Mouse (Mus musculus): ENCODE measurements around the gene Dtl.
"Not testable (repeated sequence)": the region's sequence is repeated elsewhere in the genome, so short reads cannot be mapped to it uniquely, and the experiment has no call there.

The Dtl gene

DNA sequence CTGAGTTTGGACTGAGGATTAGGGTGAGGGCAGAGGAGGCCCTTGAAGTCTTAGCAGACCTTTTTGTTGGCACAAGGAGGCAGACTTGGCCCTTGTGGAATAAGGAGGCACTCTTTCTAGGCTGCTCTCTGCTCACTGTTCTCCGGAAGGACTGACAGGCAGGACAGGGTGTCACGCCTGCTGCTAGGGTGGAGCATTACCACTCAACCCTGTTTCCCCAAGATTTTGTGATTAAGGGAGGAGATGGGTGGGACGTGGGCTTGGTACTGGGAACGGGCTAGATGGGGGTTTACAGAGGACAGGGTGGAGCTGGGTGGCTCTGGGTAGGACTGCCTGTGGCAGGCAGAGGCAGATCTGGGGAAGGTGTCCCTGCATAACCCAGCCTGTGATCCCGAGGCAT is 57.4 kb downstream of the Dtl start:
- DNase-seq, result no peak

DNA sequence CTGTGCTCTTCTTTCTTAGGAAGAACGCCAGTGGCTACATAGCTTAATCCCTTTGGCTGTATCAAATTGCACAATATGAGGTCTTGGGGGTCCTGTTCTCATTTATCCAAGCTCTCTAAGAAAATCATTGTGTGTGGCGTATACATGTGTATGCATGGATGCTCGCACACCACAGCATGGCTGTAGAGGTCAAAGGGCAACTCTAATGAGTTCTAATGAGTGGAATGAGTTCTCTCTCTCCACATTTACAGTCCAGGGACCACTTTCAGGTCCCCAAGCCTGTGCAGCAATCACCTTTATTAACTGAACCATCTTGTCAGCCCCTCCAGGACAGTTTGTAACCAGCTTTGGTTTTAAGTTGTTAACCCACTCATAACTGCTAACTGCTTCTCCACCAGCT is 58.3 kb downstream of the Dtl start:
- no peak for DNase-seq

DNA sequence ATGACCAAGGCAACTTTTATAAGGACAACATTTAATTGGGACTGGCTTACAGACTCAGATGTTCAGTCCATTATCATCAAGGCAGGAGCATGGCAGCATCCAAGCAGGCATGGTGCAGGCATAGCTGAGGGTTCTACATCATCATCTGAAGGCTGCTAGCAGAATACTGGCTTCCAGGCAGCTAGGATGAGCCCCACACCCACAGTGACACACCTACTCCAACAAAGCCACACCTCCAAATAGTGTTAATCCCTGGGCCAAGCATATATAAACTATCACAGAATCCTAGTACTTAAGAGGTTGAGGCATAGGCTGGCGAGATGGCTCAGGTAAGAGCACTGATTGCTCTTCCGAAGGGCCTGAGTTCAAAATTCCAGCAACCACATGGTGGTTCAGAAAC is 59.0 kb downstream of the Dtl start:
- DNase-seq, result not testable (repeated sequence)

DNA sequence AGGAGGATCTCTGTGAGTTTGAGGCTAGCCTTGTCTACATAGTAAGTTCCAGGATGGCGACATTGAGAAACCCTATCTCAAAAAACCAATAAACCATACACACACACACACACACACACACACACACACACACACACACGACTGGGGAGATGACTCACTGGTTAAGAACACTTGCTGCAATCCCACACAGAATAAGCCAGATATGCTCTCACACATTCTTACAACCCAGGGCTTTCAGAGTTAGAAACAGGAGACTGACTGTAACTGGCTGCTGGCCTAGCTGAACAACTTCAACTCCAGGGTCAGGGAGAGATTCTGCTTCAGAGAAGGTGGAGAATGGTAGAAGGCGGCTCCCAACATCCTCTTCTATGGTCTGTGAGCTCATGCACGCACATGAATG is 62.1 kb downstream of the Dtl start:
- DNase-seq, result no peak

DNA sequence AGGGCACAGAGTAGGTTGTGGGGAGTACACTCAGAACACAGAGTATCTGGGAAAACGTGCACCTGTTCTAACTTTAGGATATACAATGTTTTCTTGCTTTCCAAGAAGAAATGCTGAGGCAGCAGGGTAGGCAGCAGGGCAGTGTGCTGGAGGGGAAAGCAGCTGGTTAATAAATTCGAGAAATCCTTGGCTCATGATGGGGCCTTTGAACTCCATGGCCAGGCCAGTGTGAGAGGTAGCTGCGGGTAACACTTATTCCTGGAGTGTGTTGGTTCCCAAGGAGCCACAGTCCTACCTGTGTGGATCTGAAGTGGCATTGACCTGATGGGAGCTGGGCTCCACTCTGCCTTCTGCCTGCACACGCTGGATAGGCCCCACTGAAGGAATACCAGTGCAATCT is 63.0 kb downstream of the Dtl start:
- no peak for DNase-seq

DNA sequence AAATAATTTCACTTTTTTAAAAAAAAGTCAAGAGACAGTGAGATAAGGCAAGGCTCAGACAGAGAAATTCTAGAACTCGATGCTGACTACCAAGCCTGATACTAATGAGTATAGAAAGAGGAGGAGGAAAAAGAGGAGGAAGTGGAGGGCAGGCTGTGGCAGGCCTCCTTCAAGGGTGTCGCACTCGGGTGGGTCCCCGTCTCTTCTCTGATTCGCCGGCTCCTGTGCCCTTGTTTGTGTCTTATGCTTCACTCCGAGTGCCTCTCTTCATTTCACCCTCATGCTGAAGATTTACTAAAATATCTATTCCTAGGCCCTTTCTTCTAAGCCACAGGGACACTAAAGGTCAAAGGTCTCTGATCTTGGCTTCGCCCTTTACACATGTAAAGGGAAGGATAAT is 63.8 kb downstream of the Dtl start:
- DNase-seq, result no peak

DNA sequence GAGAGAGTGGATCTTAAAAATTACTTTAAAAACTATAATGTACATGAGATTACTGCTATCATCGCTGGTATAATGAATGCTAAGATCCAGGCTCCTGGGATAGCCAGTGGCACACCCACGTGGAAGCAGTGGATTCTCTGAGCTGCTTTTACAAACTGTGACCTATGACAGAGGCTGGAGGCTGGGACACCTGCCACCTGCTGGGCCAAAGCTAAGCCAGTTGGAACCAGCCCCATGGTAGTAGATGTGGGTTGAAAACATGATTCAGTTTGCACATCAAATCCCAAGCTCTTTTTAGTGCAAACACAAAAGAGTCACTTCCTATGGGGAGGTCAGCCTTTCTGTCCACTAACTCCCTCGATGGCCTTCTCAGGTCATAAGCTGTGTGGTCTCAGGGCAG is 65.5 kb downstream of the Dtl start:
- no peak for DNase-seq

DNA sequence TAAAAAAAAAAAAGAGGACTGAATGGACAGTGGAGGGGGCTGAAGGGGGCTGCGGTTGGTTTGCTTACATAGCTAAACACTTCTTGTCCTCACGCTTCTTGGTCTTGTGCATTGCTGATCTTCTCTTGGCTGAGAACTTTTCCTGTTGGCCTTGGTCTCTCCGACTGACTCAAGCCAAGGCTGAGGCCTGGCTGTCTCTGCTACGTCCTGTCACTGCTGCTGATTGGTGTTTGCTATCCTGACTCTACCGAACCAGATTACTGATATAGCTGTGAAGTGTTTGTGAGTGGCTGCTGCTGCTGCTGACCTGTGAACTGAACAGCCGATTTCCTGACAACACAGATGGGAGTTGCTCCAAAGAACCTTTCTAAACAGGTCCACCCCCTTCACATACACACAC is 66.2 kb downstream of the Dtl start:
- no peak for DNase-seq

DNA sequence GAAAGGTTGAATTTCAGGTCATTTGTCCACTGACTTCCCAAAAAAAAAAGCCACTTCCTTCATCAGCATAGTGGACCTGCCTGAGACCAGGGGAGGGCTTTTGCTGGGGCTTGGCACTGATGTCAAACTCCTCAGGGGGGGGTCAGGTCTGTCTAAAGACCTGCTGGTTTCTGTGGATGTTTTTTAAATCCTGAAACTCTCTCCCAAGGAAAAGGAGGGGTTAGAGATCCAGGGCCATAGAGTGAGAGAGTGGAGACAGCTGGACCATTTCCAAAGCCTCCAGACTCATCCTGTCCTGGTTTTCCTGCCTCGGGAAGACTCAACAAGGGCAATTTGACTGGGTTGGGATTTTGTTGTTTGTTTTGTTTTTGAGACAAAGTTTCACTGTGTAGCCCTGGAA is 68.6 kb downstream of the Dtl start:
- DNase-seq, result no peak

DNA sequence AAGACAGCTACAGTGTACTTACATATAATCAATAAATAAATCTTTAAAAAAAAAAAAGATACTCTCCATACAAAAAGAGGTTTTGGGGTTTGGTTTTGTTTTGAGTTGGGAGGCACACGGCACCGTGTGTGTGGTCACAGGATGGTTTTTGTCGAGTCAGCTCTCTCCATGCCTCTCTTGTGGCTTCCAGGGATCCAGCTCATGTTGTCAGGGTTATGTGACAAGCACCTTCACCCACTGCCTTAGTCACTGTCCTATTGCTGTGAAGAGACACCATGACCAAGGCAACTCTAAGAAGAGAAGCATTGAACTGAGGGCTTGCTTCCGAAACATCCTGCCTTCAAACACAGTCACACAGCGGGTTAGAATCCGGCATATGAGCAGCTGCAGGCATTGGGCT is 75.7 kb downstream of the Dtl start:
- DNase-seq, result no peak

DNA sequence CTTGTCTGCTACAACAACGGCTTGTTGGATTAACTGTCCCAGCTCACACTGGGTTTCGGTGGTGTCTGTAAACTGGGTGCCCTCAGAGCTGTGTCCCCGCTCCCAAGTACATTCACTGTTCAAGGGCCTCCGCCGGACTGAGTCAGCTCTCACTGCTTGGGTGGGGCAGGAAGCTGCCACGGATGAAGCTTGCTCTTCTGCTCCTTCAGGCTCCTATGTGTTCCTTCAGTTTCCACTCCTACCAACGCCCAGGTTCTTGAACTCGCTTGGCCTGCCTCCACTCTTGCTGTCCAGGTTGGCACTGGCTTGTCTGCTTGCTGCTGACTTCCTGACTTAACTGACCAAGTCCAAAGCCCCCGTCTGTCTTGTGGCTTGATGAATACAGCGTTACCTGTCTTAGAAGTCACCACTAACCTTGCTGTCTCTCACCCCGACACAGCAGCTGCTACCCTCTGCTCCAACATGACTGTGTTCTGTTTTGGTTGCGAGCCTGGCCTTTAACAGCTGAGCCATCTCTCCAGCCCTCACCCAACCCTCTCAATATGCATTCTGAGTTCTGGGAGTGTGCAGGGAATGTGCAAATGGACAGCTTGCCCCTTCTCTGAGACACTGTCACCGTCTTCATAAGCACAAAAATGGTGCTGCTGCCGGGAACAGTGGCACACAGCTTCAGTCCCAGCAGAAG is 76.9 kb downstream of the Dtl start:
- no peak for DNase-seq

DNA sequence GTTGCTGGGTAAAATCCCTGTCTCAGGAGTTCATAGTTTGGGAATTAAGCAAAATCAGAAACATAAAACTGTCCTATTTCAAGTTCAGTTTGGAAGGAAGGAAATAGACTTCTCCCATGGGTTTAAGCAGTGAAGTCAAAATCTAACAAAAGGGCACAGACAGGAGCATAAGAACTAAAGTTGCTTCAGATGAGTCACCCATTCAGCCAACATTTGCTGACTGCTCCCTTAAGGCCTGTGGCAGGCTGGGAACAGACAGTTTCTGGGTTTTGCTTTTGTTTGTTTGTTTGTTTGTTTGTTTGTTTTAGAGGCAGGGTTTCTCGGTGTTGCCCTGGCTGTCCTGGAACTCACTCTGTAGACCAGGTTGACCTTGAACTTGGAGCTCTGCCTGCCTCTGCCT is 78.7 kb downstream of the Dtl start:
- no peak for DNase-seq

DNA sequence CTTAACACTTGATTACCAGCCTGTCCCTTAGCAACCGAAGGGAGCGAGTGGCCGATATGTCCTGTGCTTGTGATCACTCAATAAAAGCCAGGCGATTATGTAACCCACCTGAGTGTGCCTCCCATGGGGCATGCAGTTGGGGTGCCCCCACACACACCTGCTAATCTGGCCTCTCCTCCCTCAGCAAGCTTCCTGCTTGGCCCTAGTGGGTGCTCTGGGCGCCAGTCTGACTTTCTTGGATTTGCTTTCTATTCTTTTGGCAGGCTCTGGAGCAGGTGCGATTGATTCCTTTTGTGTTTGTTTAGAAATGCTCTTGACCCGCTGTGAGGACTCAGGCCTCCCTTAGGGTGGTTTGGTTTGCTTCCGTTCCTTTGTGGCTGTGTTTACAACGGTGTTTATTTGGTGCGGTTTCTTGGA is 80.3 kb downstream of the Dtl start:
- DNase-seq, result peak; percentile 27

DNA sequence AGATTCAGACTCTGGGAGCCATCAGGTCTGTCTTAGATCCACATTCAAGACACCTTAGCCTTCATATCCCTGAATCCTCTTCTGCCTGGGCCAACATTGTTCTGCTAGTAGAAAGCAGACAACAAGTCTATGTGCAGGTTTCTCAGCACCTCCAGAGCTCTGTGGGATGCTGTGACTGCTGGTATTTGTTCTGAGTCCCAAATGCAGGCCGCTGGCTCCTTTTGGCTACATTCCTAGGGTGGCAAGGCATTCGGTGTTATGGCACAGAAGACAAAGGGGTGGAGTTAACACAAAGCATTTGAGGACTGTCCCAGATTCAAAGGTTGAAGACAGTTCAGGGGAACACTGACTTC is 81.1 kb downstream of the Dtl start:
- DNase-seq, result peak; percentile 29

DNA sequence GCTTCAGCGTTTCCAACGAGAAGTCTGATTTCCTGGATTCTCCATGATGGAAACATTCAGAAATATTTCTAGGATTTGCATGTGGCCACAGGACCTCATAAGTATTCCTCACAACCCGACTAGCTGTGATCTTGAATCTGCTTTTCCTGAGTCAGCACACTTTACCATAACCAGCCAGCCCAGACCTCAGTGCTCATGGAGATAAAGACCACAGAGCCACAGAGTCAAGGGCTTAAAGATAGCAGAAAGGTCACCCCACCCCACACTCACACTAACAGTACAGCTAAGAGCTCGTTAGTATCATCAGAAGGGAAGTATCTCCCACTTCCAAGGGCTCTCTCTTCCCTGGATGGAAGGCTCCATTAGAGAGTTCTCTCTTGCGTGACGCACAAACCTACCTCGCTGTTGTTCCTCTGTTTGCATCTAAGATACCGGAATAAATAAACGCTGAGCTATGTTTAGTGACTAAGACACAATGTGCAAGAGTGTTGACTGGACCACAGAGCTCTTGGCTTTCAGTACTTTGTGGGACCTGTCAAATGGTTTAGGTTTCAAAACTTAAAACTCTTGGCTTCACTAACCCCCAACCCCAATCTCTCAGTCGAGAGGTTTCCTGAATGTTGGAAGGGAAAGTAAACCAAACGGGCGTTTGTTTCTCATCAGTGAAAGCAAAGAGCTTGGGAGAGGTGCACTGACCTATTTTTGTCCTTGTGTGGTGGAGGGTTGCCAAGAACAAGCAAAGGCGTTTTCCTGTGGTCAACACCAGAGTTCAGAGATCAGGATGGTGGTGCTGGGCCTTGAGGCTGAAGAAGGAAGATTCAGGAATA is 81.7 kb downstream of the Dtl start:
- peak; percentile 44 for DNase-seq

DNA sequence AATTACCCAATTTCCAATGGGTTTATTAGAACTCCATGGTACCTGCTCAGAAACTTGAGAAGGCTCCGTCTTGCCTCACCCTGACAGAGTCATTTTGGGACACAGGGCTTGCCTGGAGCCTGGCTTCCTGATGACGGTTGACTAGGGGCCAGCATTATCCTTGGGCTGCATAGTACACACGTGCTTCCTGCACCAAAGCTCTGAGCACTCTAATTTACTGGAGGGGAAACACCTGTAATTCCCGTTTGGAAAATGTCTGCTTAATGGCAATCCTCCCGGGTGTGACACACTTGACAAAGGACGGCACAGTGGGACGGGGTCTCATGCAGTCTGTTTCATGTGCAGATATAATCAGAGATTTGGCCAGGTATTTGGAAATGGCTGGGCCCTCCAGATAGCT is 84.9 kb downstream of the Dtl start:
- DNase-seq, result no peak
